Mouse (Mus musculus): Measurements from ENCODE around the gene Igsf21. TPM values are rescaled to one million over a fixed set of nuclear protein-coding genes. Genes with fewer than 3 reads are reported as not detected.

Igsf21 gene
- polyA plus RNA-seq, 1 experiment from 2014 or later: 0.19 TPM

GRCm38 (mm10) chr4:140066011-140066410, 180.6 kb downstream of the Igsf21 start:
- ATAC-seq (ENCODE audit: insufficient number of reproducible peaks, insufficient read depth, low FRiP score, low read depth): no peak
- 83% methylated on average over 12 of the region's 12 CpGs for WGBS
- H3K4me2 ChIP-seq (ENCODE audit: low read length): no peak overlapping the region
- H3K4me3 ChIP-seq (ENCODE audit: control insufficient read depth in 1 of 2, insufficient read depth in 1 of 2, low read depth in 1 of 2, low read length in 2 of 2): no peak overlapping the region
- H3K27me3 ChIP-seq (ENCODE audit: control insufficient read depth, insufficient read depth, low read length): peaks cover 20% of the 10 kb centered on the region
- no peak overlapping the region for H3K9ac ChIP-seq (ENCODE audit: low read length)
- H3K4me1 ChIP-seq (ENCODE audit: control insufficient read depth in 2 of 2, insufficient read depth in 2 of 2, low read length in 2 of 2): no peaks in the 10 kb centered on the region; a peak in 1 of 4 replicates
- H3K27ac ChIP-seq (replicated peaks in 1 of 2; ENCODE audit: control insufficient read depth in 1 of 2, insufficient read depth in 1 of 2, low read depth in 2 of 2, low read length in 2 of 2): no peak overlapping the region
- H3K9me3 ChIP-seq (ENCODE audit: control insufficient read depth, low read length): peaks cover 11% of the 10 kb centered on the region; the same call in 1 of the 2 replicates
- H3K36me3 ChIP-seq (ENCODE audit: control insufficient read depth, insufficient read depth, low read length): no peaks in the 10 kb centered on the region

GRCm38 (mm10) chr4:140063153-140063671, 183.4 kb downstream of the Igsf21 start:
- no peak for ATAC-seq (ENCODE audit: insufficient number of reproducible peaks, insufficient read depth, low FRiP score, low read depth)
- Histone ChIP-seq H3K9me3 (ENCODE audit: control insufficient read depth, low read length) (peaks cover 5% of the 10 kb centered on the region; the same call in 1 of the 2 replicates), H3K4me3 (ENCODE audit: control insufficient read depth in 1 of 2, insufficient read depth in 1 of 2, low read depth in 1 of 2, low read length in 2 of 2) (no peak overlapping the region), H3K27me3 (ENCODE audit: control insufficient read depth, insufficient read depth, low read length) (no peaks in the 10 kb centered on the region), H3K27ac (replicated peaks in 1 of 2; ENCODE audit: control insufficient read depth in 1 of 2, insufficient read depth in 1 of 2, low read depth in 2 of 2, low read length in 2 of 2) (no peak overlapping the region), H3K4me2 (ENCODE audit: low read length) (no peak overlapping the region), H3K9ac (ENCODE audit: low read length) (no peak overlapping the region), H3K36me3 (ENCODE audit: control insufficient read depth, insufficient read depth, low read length) (no peaks in the 10 kb centered on the region), H3K4me1 (ENCODE audit: control insufficient read depth in 2 of 2, insufficient read depth in 2 of 2, low read length in 2 of 2) (no peaks in the 10 kb centered on the region)
- WGBS: 87% methylated on average over 13 of the region's 13 CpGs

GRCm38 (mm10) chr4:140060251-140060650, 186.3 kb downstream of the Igsf21 start:
- no peak overlapping the region for H3K27ac ChIP-seq (replicated peaks in 1 of 2; ENCODE audit: control insufficient read depth in 1 of 2, insufficient read depth in 1 of 2, low read depth in 2 of 2, low read length in 2 of 2)
- WGBS: 78% methylated on average over 5 of the region's 5 CpGs
- no peak overlapping the region for H3K9ac ChIP-seq (ENCODE audit: low read length)
- no peaks in the 10 kb centered on the region for H3K36me3 ChIP-seq (ENCODE audit: control insufficient read depth, insufficient read depth, low read length)
- H3K4me3 ChIP-seq (ENCODE audit: control insufficient read depth in 1 of 2, insufficient read depth in 1 of 2, low read depth in 1 of 2, low read length in 2 of 2): no peak overlapping the region
- H3K27me3 ChIP-seq (ENCODE audit: control insufficient read depth, insufficient read depth, low read length): no peaks in the 10 kb centered on the region
- no peaks in the 10 kb centered on the region for H3K9me3 ChIP-seq (ENCODE audit: control insufficient read depth, low read length)
- ATAC-seq (ENCODE audit: insufficient number of reproducible peaks, insufficient read depth, low FRiP score, low read depth): no peak
- H3K4me1 ChIP-seq (ENCODE audit: control insufficient read depth in 2 of 2, insufficient read depth in 2 of 2, low read length in 2 of 2): no peaks in the 10 kb centered on the region
- no peak overlapping the region for H3K4me2 ChIP-seq (ENCODE audit: low read length)

- 56% methylated on average over 7 of the region's 7 CpGs for WGBS
- Histone ChIP-seq H3K9me3 (ENCODE audit: control insufficient read depth, low read length) (peaks cover 8% of the 10 kb centered on the region; the same call in 1 of the 2 replicates), H3K4me2 (ENCODE audit: low read length) (no peak overlapping the region), H3K27ac (replicated peaks in 1 of 2; ENCODE audit: control insufficient read depth in 1 of 2, insufficient read depth in 1 of 2, low read depth in 2 of 2, low read length in 2 of 2) (no peak overlapping the region), H3K4me1 (ENCODE audit: control insufficient read depth in 2 of 2, insufficient read depth in 2 of 2, low read length in 2 of 2) (no peaks in the 10 kb centered on the region), H3K27me3 (ENCODE audit: control insufficient read depth, insufficient read depth, low read length) (no peaks in the 10 kb centered on the region), H3K9ac (ENCODE audit: low read length) (no peak overlapping the region), H3K36me3 (ENCODE audit: control insufficient read depth, insufficient read depth, low read length) (no peaks in the 10 kb centered on the region), H3K4me3 (ENCODE audit: control insufficient read depth in 1 of 2, insufficient read depth in 1 of 2, low read depth in 1 of 2, low read length in 2 of 2) (no peak overlapping the region)
- no peak for ATAC-seq (ENCODE audit: insufficient number of reproducible peaks, insufficient read depth, low FRiP score, low read depth)
Measured at GRCm38 (mm10) chr4:140053042-140053441, 193.5 kb downstream of the Igsf21 start.

- Histone ChIP-seq H3K4me1 (ENCODE audit: control insufficient read depth in 2 of 2, insufficient read depth in 2 of 2, low read length in 2 of 2) (no peaks in the 10 kb centered on the region), H3K36me3 (ENCODE audit: control insufficient read depth, insufficient read depth, low read length) (no peaks in the 10 kb centered on the region), H3K9me3 (ENCODE audit: control insufficient read depth, low read length) (peaks cover 8% of the 10 kb centered on the region; the same call in 1 of the 2 replicates), H3K27ac (replicated peaks in 1 of 2; ENCODE audit: control insufficient read depth in 1 of 2, insufficient read depth in 1 of 2, low read depth in 2 of 2, low read length in 2 of 2) (no peak overlapping the region), H3K4me3 (ENCODE audit: control insufficient read depth in 1 of 2, insufficient read depth in 1 of 2, low read depth in 1 of 2, low read length in 2 of 2) (no peak overlapping the region), H3K9ac (ENCODE audit: low read length) (no peak overlapping the region), H3K4me2 (ENCODE audit: low read length) (no peak overlapping the region), H3K27me3 (ENCODE audit: control insufficient read depth, insufficient read depth, low read length) (no peaks in the 10 kb centered on the region)
- ATAC-seq (ENCODE audit: insufficient number of reproducible peaks, insufficient read depth, low FRiP score, low read depth): no peak
- 53% methylated on average over 11 of the region's 11 CpGs for WGBS
Measured at GRCm38 (mm10) chr4:140052575-140052974, 194.0 kb downstream of the Igsf21 start.

GRCm38 (mm10) chr4:140047807-140048362, 198.7 kb downstream of the Igsf21 start:
- H3K4me3 ChIP-seq (ENCODE audit: control insufficient read depth in 1 of 2, insufficient read depth in 1 of 2, low read depth in 1 of 2, low read length in 2 of 2): no peak overlapping the region
- peaks cover 8% of the 10 kb centered on the region; the same call in 1 of the 2 replicates for H3K9me3 ChIP-seq (ENCODE audit: control insufficient read depth, low read length)
- H3K27me3 ChIP-seq (ENCODE audit: control insufficient read depth, insufficient read depth, low read length): no peaks in the 10 kb centered on the region
- H3K4me1 ChIP-seq (ENCODE audit: control insufficient read depth in 2 of 2, insufficient read depth in 2 of 2, low read length in 2 of 2): peaks cover 0 to 3% of the 10 kb centered on the region in 2 experiments; a peak in 1 of 4 replicates
- no peaks in the 10 kb centered on the region for H3K36me3 ChIP-seq (ENCODE audit: control insufficient read depth, insufficient read depth, low read length)
- H3K9ac ChIP-seq (ENCODE audit: low read length): no peak overlapping the region
- 54% methylated on average over 10 of the region's 10 CpGs for WGBS
- ATAC-seq (ENCODE audit: insufficient number of reproducible peaks, insufficient read depth, low FRiP score, low read depth): no peak
- no peak overlapping the region for H3K4me2 ChIP-seq (ENCODE audit: low read length)
- no peak overlapping the region for H3K27ac ChIP-seq (replicated peaks in 1 of 2; ENCODE audit: control insufficient read depth in 1 of 2, insufficient read depth in 1 of 2, low read depth in 2 of 2, low read length in 2 of 2)

GRCm38 (mm10) chr4:140043953-140044352, 202.6 kb downstream of the Igsf21 start:
- Histone ChIP-seq H3K4me2 (ENCODE audit: low read length) (no peak overlapping the region), H3K9me3 (ENCODE audit: control insufficient read depth, low read length) (peaks cover 9% of the 10 kb centered on the region), H3K27ac (replicated peaks in 1 of 2; ENCODE audit: control insufficient read depth in 1 of 2, insufficient read depth in 1 of 2, low read depth in 2 of 2, low read length in 2 of 2) (no peak overlapping the region), H3K4me3 (ENCODE audit: control insufficient read depth in 1 of 2, insufficient read depth in 1 of 2, low read depth in 1 of 2, low read length in 2 of 2) (no peak overlapping the region), H3K9ac (ENCODE audit: low read length) (no peak overlapping the region), H3K36me3 (ENCODE audit: control insufficient read depth, insufficient read depth, low read length) (no peaks in the 10 kb centered on the region), H3K27me3 (ENCODE audit: control insufficient read depth, insufficient read depth, low read length) (peaks cover 21% of the 10 kb centered on the region), H3K4me1 (ENCODE audit: control insufficient read depth in 2 of 2, insufficient read depth in 2 of 2, low read length in 2 of 2) (peaks cover 0 to 3% of the 10 kb centered on the region in 2 experiments; a peak in 1 of 4 replicates)
- WGBS: 35% methylated on average over 12 of the region's 12 CpGs
- ATAC-seq (ENCODE audit: insufficient number of reproducible peaks, insufficient read depth, low FRiP score, low read depth): no peak

Data from heart, embryonic 14.5 days (tissue).